In genomic region chr19:44655719-44656118, GRCm38 (mm10) we compare ENCODE assay signal across 9 mouse cellular contexts.
DNase-seq lines count a peak whose midpoint lies in the region; ATAC-seq and TF ChIP-seq lines count a peak whose summit lies in the region.
"Had no signal": no experiment of that assay in that cellular context is flagged by ENCODE, and none has a peak within 500 bp of the region (broad histone marks: within the 10 kb centered on the region; RNA-seq: fewer than 3 reads in every experiment).

No protein-coding gene starts in this region.

- peak; percentile 81 for TF ChIP-seq EP300 in ES-Bruce4 (IDR thresholded peaks at IDR 0.05; ENCODE audit: insufficient read depth, low read depth, low read length)

- WGBS in forebrain, postnatal 0 days = 4% methylated on average over 6 of the region's 6 CpGs

- DNase-seq in layer of hippocampus, adult 11-12 months (ENCODE audit: low spot score) = peak; percentile 21
- no peak for DNase-seq in layer of hippocampus, adult 9-11 months
- peak; percentile 38 for DNase-seq in c-Kit-positive CD71-negative TER-119-negative erythroid progenitor cells, embryonic 14.5 days (ENCODE audit: low read depth)
- no peak for DNase-seq in forebrain, postnatal 0 days
- peak; percentile 68 for DNase-seq in kidney, postnatal 25 days
- DNase-seq in retina, embryonic 14.5 days (ENCODE audit: low spot score) = peak; percentile 83
- DNase-seq in T-cell, adult 2 months (ENCODE audit: low spot score) = no peak

- TF ChIP-seq CTCF in ES-Bruce4 (IDR thresholded peaks at IDR 0.05; ENCODE audit: low read depth, low read length) = peak; percentile 63
- peak; percentile 76 for TF ChIP-seq CTCF in forebrain, postnatal 0 days (IDR thresholded peaks at IDR 0.05; ENCODE audit: low read depth)

- H3K27ac ChIP-seq in ES-Bruce4 (ENCODE audit: insufficient read depth, low read length) = no peak overlapping the region
- no peak overlapping the region for H3K27ac ChIP-seq in forebrain, postnatal 0 days (ENCODE audit: low read depth, low read length)
- H3K27ac ChIP-seq: limb, embryonic 12.5 days had no signal

- no peak for TF ChIP-seq POLR2A in ES-Bruce4 (IDR thresholded peaks at IDR 0.05; ENCODE audit: insufficient read depth, low read length)

- H3K27me3 ChIP-seq in ES-Bruce4 (ENCODE audit: control insufficient read depth, insufficient read depth, low read length, poor library complexity, severe bottlenecking) = no peaks in the 10 kb centered on the region
- peaks cover 19% of the 10 kb centered on the region for H3K27me3 ChIP-seq in forebrain, postnatal 0 days (ENCODE audit: insufficient read depth, low read length)

- 0 out of 2 replicates have a peak, but pooled peaks have one; percentile 27 for ATAC-seq in forebrain, postnatal 0 days

- no peak overlapping the region for H3K4me3 ChIP-seq in ES-Bruce4 (ENCODE audit: low read depth, low read length)
- no peak overlapping the region for H3K4me3 ChIP-seq in forebrain, postnatal 0 days (ENCODE audit: low read depth, low read length)
- H3K4me3 ChIP-seq: limb, embryonic 12.5 days had no signal

- no peak overlapping the region for H3K4me2 ChIP-seq in forebrain, postnatal 0 days (ENCODE audit: low read depth)
- H3K4me2 ChIP-seq: limb, embryonic 12.5 days had no signal

- peaks cover 1% of the 10 kb centered on the region for H3K4me1 ChIP-seq in ES-Bruce4 (ENCODE audit: control insufficient read depth, insufficient read depth, low read length)
- no peaks in the 10 kb centered on the region for H3K4me1 ChIP-seq in forebrain, postnatal 0 days (ENCODE audit: insufficient read depth)
- H3K4me1 ChIP-seq: limb, embryonic 12.5 days had no signal

- H3K9me3 ChIP-seq in ES-Bruce4 (replicated peaks; ENCODE audit: control insufficient read depth, insufficient read depth, low read length, poor library complexity, severe bottlenecking) = no peaks in the 10 kb centered on the region
- H3K9me3 ChIP-seq in forebrain, postnatal 0 days (ENCODE audit: low read length) = no peaks in the 10 kb centered on the region
- H3K9me3 ChIP-seq: limb, embryonic 12.5 days had no signal

- no peaks in the 10 kb centered on the region for H3K36me3 ChIP-seq in ES-Bruce4 (ENCODE audit: control insufficient read depth, insufficient read depth, low read length, poor library complexity, severe bottlenecking)
- no peaks in the 10 kb centered on the region for H3K36me3 ChIP-seq in forebrain, postnatal 0 days (ENCODE audit: insufficient read depth)
- H3K36me3 ChIP-seq: limb, embryonic 12.5 days had no signal

- H3K9ac ChIP-seq in ES-Bruce4 (ENCODE audit: low read depth, poor library complexity, severe bottlenecking) = no peak overlapping the region
- no peak overlapping the region for H3K9ac ChIP-seq in forebrain, postnatal 0 days
- H3K9ac ChIP-seq: limb, embryonic 12.5 days had no signal

Comparison
In these comparisons a context has a peak if more than half of its experiments do, and no peak if none do; other contexts are left out.
1. DNase-seq: peak in layer of hippocampus, adult 11-12 months (single experiment), c-Kit-positive CD71-negative TER-119-negative erythroid progenitor cells, embryonic 14.5 days (single experiment), kidney, postnatal 25 days (2 of 2) and retina, embryonic 14.5 days (single experiment); none in layer of hippocampus, adult 9-11 months (single experiment), forebrain, postnatal 0 days (single experiment) and T-cell, adult 2 months (single experiment).